Mouse (Mus musculus): ENCODE results near the gene Rps24. TPM values are rescaled to one million over a fixed set of nuclear protein-coding genes. Genes with fewer than 3 reads are reported as not detected.
"Not testable (repeated sequence)": the region's sequence is repeated elsewhere in the genome, so short reads cannot be mapped to it uniquely, and the experiment has no call there.

Rps24 gene
- total RNA-seq (2021): 100 to 1,000 TPM; 700 to 838 TPM
- long read RNA-seq, experiment 1, partial matches to known transcripts: 56 of 124 reads
- long read RNA-seq, experiment 1, other reads (novel, unspliced or antisense): 66 of 124 reads
- long read RNA-seq, experiment 2, partial matches to known transcripts: 57 of 146 reads
- long read RNA-seq, experiment 2, other reads (novel, unspliced or antisense): 87 of 146 reads

DNA sequence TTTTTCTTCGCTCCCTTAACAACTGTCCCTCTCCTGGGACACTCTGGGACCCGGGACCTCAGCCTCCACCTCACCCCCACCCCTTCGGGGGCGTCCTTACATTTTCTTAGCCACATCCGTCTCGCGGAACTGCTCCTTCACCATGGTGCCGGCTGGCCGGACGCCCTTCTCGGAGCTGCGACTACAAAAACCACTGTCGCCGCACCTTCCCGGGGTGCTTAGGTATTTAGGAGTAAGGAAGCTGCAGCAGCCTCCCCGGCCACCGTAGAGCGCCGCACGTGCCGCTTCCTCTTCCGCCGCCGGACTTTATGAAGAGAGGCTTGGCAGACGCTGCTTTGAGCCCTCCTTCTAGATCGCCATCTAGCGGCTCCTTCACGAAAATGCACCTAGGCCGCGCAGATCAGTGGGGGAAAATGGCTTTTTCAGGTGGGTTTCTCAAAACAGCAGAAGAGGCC, at the start of gene Rps24, which contains the start of gene Polr3a:
Gene Rps24 (plus strand): TSS at position 353 of the 455 bp plus-strand sequence.
Gene Polr3a (minus strand): TSS at position 286 of the 455 bp plus-strand sequence.
- H3K27ac ChIP-seq: peak within 1 kb of the TSS; percentile 88
- peak; percentile 95; the same call in 1 of the 2 replicates for TF ChIP-seq CTCF (IDR thresholded peaks at IDR 0.05)
- intact Hi-C loops (cut with DNase I): no loop called here
- H3K4me3 ChIP-seq: peak within 1 kb of the TSS; percentile 100
- DNase-seq: peak; percentile 93

DNA sequence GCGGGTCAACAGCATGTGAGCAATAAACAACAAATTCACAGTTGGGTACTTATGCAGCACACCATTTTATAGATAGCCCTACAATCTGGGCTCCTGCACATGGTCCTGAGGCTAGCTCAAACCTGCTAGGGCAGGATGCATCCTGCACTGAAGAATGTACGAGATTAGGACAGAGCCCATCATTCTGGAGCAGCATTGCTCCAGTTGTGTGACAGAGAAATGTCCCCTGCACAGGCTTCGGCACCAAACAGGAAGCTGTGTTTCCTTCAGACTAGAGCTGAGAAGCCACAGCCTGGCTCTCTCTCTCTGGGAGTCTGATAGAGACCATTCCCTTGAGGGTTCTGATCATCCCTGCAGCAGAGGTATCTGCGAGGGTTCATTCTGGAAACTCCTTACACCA, 43.4 kb upstream of the Rps24 start:
- DNase-seq; intact Hi-C loops (cut with DNase I); H3K27ac ChIP-seq; H3K4me3 ChIP-seq: not testable (repeated sequence)

DNA sequence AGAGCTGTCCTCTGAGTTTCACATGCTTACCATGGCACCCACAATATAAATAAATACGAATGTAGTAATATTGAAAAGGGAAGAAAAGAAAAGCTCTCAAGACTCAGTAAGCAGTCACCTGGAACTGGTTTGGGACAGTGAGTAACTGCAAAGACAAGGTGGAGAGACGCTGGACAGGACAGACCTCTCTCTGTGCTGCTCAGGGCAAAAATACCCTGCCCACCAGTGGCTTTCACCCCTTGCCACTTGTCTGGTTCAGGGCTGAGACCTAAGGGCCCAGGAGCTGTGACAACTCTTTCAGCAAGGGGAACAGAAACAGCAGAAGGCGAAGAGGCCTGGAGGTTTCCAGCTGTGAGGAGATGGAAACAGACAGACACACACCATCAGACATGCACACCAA, 28.7 kb upstream of the Rps24 start:
- H3K27ac ChIP-seq: no peak overlapping the region
- H3K4me3 ChIP-seq: no peak overlapping the region
- intact Hi-C loops (cut with DNase I): no loop called here
- no peak for DNase-seq
- TF ChIP-seq CTCF (IDR thresholded peaks at IDR 0.05): no peak

DNA sequence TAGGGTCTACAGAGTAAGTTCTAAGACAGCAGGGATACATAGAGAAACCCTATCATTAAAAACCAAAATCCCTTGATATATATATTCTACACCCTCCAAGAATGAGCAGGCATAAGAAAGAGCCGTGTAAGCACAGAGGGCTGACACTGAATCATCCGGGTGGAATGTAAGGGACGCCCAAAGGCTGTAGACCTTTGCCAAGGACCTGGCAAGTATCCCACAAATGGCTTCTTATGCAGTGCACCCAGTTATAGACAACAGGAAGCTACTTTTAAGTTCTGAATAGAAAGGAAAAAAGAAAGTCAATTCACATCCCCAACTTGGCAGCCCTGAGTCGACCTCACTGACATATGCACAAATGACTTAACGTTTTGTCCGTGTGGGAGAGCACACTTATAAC, 18.1 kb upstream of the Rps24 start:
- DNase-seq: no peak
- H3K27ac ChIP-seq: no peak overlapping the region
- intact Hi-C loops (cut with DNase I): no loop called here
- no peak overlapping the region for H3K4me3 ChIP-seq
- no peak for TF ChIP-seq CTCF (IDR thresholded peaks at IDR 0.05)

DNA sequence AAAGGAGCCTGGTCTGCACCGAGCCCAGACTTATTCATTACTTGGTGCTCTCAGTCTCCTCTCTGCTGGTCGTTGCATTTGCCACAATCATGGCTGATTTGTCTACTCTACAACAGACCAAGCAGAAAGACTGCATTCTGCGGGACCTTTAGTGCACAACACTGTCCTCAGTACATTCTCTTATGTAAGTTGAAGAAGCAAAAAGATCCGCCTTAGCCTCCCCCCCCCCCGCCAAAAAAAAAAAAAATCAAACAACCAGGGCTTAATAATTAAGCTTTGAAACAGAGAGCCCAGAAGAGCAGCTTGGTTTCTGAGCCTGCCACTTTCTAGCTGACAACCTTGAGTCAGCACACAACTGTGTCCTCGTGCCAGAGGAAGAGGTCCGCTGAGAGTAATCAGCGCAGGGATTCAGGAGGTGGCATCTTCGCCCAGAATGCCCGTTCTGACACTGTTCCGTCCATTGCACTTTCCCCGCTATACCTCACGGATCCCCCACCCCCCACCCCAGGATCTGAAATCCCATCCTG, 621 bp upstream of the Rps24 start:
- no peak for DNase-seq
- H3K27ac ChIP-seq: peak overlapping the region; percentile 88
- intact Hi-C loops (cut with DNase I): no loop called here
- H3K4me3 ChIP-seq: peak overlapping the region; percentile 100
- no peak for TF ChIP-seq CTCF (IDR thresholded peaks at IDR 0.05)

DNA sequence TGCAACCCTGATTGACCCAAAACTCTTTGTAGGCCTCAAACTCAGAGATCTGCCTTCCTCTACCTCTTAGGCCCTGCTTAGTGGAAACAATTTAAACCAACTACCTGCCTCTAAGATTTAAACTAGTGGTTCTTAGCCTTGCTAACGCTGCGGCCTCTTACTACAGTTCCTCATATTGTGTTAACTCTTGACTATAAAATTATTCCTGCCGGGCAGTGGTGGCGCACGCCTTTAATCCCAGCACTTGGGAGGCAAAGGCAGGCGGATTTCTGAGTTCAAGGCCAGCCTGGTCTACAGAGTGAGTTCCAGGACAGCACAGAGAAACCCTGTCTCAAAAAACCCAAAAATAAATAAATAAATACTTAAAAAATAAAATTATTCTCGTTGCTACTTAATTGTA, 2.8 kb downstream of the Rps24 start:
- peak overlapping the region; percentile 93 for H3K27ac ChIP-seq
- intact Hi-C loops (cut with DNase I): loop anchor here (10.0 kb wide), 2 partner anchors 965 to 1075 kb away; partner anchors contain the start of gene Zmiz1
- not testable (repeated sequence) for H3K4me3 ChIP-seq, DNase-seq

DNA sequence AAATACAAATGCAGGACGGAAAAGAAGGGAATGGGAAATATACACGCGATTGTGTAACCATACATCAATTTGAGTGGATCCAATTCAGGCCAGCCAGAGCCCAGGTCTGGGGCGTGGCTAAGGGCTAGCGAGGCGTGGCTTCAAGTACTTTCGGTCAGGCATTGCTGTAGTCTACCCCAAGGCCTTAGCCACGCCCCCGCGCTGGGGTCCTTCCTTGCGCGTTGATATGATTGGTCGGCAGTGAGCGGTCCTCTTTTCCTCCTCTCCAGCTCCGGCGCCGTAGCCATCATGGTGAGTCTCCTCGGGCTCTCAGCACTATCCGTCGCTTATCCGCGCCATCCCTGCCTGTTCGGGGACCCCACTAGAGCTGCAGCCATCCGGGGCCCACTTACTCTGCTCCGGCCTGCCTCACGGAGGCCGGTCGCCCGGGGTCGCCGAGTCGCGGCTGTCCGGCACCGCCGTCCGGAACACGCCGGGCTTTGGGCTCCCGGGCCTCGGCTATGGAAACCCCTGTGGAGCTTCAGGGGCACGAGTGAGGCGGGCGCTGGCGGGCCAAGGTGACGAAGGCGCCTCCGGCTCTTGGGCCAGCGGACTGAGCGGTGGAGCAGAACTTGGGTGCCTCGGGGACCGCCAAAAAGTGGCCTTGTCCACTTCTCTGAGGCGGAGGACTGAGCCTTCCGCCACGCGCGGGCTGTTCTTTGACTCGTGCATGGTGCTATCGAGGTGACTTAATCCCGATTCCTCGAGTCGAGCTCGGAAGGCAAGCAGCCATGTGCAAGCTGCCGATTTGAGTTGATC, 3.7 kb downstream of the Rps24 start:
- peak overlapping the region; percentile 93 for H3K27ac ChIP-seq
- intact Hi-C loops (cut with DNase I): loop anchor here (10.0 kb wide), 2 partner anchors 964 to 1074 kb away; partner anchors contain the start of gene Zmiz1

DNA sequence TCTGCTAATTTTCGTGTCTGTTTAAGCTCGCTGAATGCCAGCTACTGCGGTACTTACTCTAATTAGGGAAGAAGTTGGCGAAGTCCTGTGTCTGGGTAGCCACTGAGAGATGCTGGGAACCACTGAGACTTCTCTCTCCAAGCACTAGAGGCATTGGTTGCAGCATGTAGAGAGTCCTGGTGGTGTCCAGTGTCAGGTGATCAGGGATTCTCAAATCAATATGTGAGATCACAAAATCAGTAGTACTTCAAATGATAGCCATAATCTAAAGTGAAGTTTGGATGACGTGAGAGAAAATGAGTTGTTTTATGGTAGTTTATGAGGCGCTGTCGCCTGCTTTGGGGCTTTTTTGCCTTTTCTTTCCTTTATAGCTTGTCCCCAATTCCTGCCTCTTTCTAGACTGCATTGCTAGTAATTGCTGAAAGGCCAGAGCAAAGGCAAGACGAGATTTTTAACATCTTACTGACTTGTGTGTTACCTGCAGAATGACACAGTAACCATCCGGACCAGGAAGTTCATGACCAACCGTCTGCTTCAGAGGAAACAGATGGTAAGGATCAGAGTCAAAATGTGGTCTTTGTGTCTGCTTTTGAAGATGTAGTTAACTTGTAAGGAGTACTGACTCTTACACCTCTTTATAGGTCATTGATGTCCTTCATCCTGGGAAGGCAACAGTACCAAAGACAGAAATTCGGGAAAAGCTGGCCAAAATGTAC, 4.5 kb downstream of the Rps24 start:
- peak overlapping the region; percentile 93 for H3K27ac ChIP-seq
- H3K4me3 ChIP-seq: peak overlapping the region; percentile 74
- DNase-seq: no peak
- intact Hi-C loops (cut with DNase I): loop anchor here (10.0 kb wide), 2 partner anchors 963 to 1073 kb away; partner anchors contain the start of gene Zmiz1
- TF ChIP-seq CTCF (IDR thresholded peaks at IDR 0.05): no peak

More for the DNA sequence above, 3.7 kb downstream of the Rps24 start:
- H3K4me3 ChIP-seq: peak overlapping the region; percentile 74
- peak; percentile 96 for DNase-seq
- no peak for TF ChIP-seq CTCF (IDR thresholded peaks at IDR 0.05)

DNA sequence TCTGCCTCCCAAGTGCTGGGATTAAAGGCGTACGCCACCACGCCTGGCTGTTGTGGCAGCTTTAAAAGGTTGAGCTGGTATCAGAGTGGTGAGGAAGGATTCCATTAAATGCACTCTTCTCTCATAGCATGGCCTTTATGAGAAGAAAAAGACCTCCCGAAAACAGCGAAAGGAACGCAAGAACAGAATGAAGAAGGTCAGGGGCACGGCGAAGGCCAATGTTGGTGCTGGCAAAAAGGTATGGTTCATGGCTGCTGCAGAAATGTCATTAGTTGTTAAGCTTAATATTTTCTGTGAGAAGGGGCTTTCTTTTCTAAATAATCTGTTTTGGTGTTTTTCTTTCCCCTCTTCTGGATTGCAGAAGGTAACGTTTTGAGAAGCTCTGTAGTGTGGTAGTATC, 6.3 kb downstream of the Rps24 start:
- H3K4me3 ChIP-seq: no peak overlapping the region
- no peak overlapping the region for H3K27ac ChIP-seq
- DNase-seq: no peak
- intact Hi-C loops (cut with DNase I): loop anchor here (10.0 kb wide), 2 partner anchors 962 to 1072 kb away; partner anchors contain the start of gene Zmiz1
- no peak for TF ChIP-seq CTCF (IDR thresholded peaks at IDR 0.05)

DNA sequence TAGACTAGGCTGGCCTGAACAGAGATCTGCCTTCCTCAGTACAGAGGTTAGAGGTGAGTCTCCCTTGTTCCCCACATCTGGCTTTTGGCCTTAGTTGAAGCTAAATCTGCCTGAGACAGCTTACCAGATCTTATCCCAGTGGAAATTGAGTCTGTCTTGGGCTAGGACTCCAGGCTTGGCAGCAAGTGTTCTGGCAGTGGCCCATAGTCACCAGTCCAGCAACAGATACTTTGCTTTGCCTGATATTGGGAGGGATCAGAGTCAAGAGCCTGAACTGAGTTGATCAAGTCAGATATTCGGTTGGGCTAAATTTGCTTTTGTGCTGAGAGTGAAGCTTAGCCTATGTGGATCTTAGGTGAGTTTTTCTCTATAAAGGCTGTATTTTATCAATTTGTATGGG, 9.6 kb downstream of the Rps24 start:
- TF ChIP-seq CTCF (IDR thresholded peaks at IDR 0.05): no peak
- intact Hi-C loops (cut with DNase I): loop anchor here (10.0 kb wide), 2 partner anchors 958 to 1068 kb away; partner anchors contain the start of gene Zmiz1
- Histone ChIP-seq H3K4me3 (no peak overlapping the region), H3K27ac (peak overlapping the region; percentile 56)
- peak; percentile 74 for DNase-seq

DNA sequence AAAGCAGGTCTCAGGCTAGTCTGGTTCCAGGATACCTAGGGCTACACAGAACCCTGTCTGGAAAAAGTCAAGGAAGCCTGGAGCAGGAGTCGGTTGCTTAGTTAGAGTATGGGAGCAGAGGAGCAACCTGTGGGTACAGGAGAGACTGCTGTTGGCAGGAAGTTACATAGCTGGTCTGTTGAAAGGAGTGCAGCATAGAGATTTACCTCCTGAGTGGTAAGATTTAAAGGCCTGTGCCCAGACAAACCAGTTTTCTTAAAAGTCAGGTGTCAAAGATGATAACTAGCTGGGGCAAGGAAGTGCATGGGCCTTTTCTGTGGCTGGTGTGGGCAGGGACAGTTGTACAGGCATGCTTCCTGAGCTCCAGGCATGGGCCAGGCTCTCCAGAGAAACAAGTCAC, 10.5 kb downstream of the Rps24 start:
- no peak for TF ChIP-seq CTCF (IDR thresholded peaks at IDR 0.05)
- intact Hi-C loops (cut with DNase I): loop anchor here (10.0 kb wide), 2 partner anchors 957 to 1067 kb away; partner anchors contain the start of gene Zmiz1

More for the DNA sequence above, 10.5 kb downstream of the Rps24 start:
- H3K4me3 ChIP-seq: no peak overlapping the region
- DNase-seq: no peak
- H3K27ac ChIP-seq: no peak overlapping the region

Measured in gastrocnemius, adult 2 months (tissue).